In genomic region chr16:36640993-36641392, GRCm38 (mm10) we compare ENCODE assay signal across 23 mouse cellular contexts. TPM values are rescaled to one million over a fixed set of nuclear protein-coding genes. Genes with fewer than 3 reads are reported as not detected.
DNase-seq lines count a peak whose midpoint lies in the region; ATAC-seq lines count a peak whose summit lies in the region.
"Had no signal": no experiment of that assay in that cellular context is flagged by ENCODE, and none has a peak within 500 bp of the region (broad histone marks: within the 10 kb centered on the region; RNA-seq: fewer than 3 reads in every experiment).

No protein-coding gene starts in this region.

- H3K4me2 ChIP-seq in hindbrain, embryonic 11.5 days (replicated peaks; ENCODE audit: low read depth, low read length), result no peak overlapping the region
- H3K4me2 ChIP-seq: embryonic facial prominence, embryonic 13.5 days; forebrain, embryonic 12.5 days; heart, embryonic 11.5 days; hindbrain, embryonic 15.5 days had no signal

- H3K27ac ChIP-seq in hindbrain, embryonic 10.5 days, result 0 out of 2 replicates have a peak overlapping the region, but pooled peaks have one; percentile 8
- H3K27ac ChIP-seq in hindbrain, embryonic 11.5 days (ENCODE audit: low read depth, low read length), result no peak overlapping the region
- H3K27ac ChIP-seq: embryonic facial prominence, embryonic 13.5 days; forebrain, embryonic 12.5 days; hindbrain, embryonic 15.5 days had no signal

- ATAC-seq in hindbrain, embryonic 11.5 days (ENCODE audit: low FRiP score), result no peak
- ATAC-seq in megakaryocyte progenitor cell, adult 5-6 weeks (replicated peaks; ENCODE audit: poor library complexity), result peak; percentile 58; the same call in 1 of the 2 replicates
- ATAC-seq: CD4-positive, CD25-positive, alpha-beta regulatory T cell, adult 4 months; forebrain, embryonic 16.5 days; intestine, embryonic 16.5 days had no signal

- no peaks in the 10 kb centered on the region for H3K4me1 ChIP-seq in hindbrain, embryonic 10.5 days (replicated peaks)
- no peaks in the 10 kb centered on the region for H3K4me1 ChIP-seq in hindbrain, embryonic 11.5 days (replicated peaks; ENCODE audit: control insufficient read depth, insufficient read depth, low read length)
- H3K4me1 ChIP-seq: embryonic facial prominence, embryonic 13.5 days; forebrain, embryonic 12.5 days; hindbrain, embryonic 15.5 days had no signal

- H3K9ac ChIP-seq in hindbrain, embryonic 11.5 days (ENCODE audit: low read depth, low read length), result no peak overlapping the region
- H3K9ac ChIP-seq: embryonic facial prominence, embryonic 13.5 days; forebrain, embryonic 12.5 days; hindbrain, embryonic 15.5 days had no signal

- H3K36me3 ChIP-seq in hindbrain, embryonic 10.5 days, result no peaks in the 10 kb centered on the region
- H3K36me3 ChIP-seq in hindbrain, embryonic 11.5 days (ENCODE audit: control insufficient read depth, insufficient read depth, low read length), result no peaks in the 10 kb centered on the region
- H3K36me3 ChIP-seq: embryonic facial prominence, embryonic 13.5 days; forebrain, embryonic 12.5 days; hindbrain, embryonic 15.5 days had no signal

- no peak overlapping the region for H3K4me3 ChIP-seq in hindbrain, embryonic 10.5 days
- H3K4me3 ChIP-seq in hindbrain, embryonic 11.5 days (ENCODE audit: low read depth, low read length), result no peak overlapping the region
- H3K4me3 ChIP-seq: embryonic facial prominence, embryonic 13.5 days; forebrain, embryonic 12.5 days; hindbrain, embryonic 15.5 days had no signal

- 65% methylated on average over 5 of the region's 5 CpGs for WGBS in hindbrain, embryonic 10.5 days
- 80% methylated on average over 5 of the region's 5 CpGs for WGBS in hindbrain, embryonic 11.5 days

- DNase-seq in heart, adult 11 months, result peak; percentile 93
- DNase-seq in heart, postnatal 10 days, result no peak
- DNase-seq in hindbrain, embryonic 10.5 days (ENCODE audit: low spot score), result no peak
- no peak for DNase-seq in hindbrain, embryonic 11.5 days (ENCODE audit: low spot score)
- peak; percentile 49 for DNase-seq in MEL-GATA-1-ER (ENCODE audit: extremely low read depth, low read depth)
- DNase-seq in cerebellum, adult 8-10 months, result no peak
- no peak for DNase-seq in spleen, postnatal 4 days (ENCODE audit: low spot score in 2 of 2)
- DNase-seq: adrenal gland, adult 8-10 months; adrenal gland, postnatal 36 days; B cell, adult 2 months; cerebellum, adult 11-12 months; cerebellum, adult 9-11 months; cerebellum, postnatal 36 days; gastrocnemius, postnatal 10 days had no signal

- H3K27me3 ChIP-seq in hindbrain, embryonic 10.5 days (ENCODE audit: insufficient read depth, poor library complexity, severe bottlenecking), result no peaks in the 10 kb centered on the region
- H3K27me3 ChIP-seq in hindbrain, embryonic 11.5 days (ENCODE audit: control insufficient read depth, insufficient read depth, low read length), result no peaks in the 10 kb centered on the region
- H3K27me3 ChIP-seq: embryonic facial prominence, embryonic 13.5 days; forebrain, embryonic 12.5 days; hindbrain, embryonic 15.5 days had no signal

- H3K9me3 ChIP-seq in hindbrain, embryonic 10.5 days, result no peaks in the 10 kb centered on the region
- H3K9me3 ChIP-seq in hindbrain, embryonic 11.5 days (ENCODE audit: control insufficient read depth, low read length), result no peaks in the 10 kb centered on the region
- H3K9me3 ChIP-seq: embryonic facial prominence, embryonic 13.5 days; forebrain, embryonic 12.5 days; hindbrain, embryonic 15.5 days had no signal

- intact Hi-C loops in heart, postnatal 10 days (cut with DNase I), result no loop called here

RNA-seq across cellular contexts. Expression of gene Cd86, which starts 24.9 kb away (rescaled TPM):
- 1 to 10 TPM in 1 of 2 experiments, under 1 TPM in 1; 0.77 to 1.9 TPM for total RNA-seq in heart, postnatal 10 days (2021)
- polyA plus RNA-seq in hindbrain, embryonic 10.5 days (2016; fragmentation: Nextera tagmentation; extraction: Ambion mirVana), result 1.2 TPM in 2 replicates
- polyA plus RNA-seq in hindbrain, embryonic 11.5 days (2014; fragmentation: Nextera tagmentation; extraction: Ambion mirVana), result 1.4 and 1.7 TPM in 2 replicates
- 2.6 and 3.2 TPM in 2 replicates for total RNA-seq in megakaryocyte progenitor cell, adult 5-6 weeks (2015)
- 0.91 and 1.5 TPM in 2 replicates for total RNA-seq in megakaryocyte progenitor cell, adult 5-6 weeks (2017)

RNA-seq across cellular contexts. Expression of gene Ildr1, which starts 52.8 kb away (rescaled TPM):
- total RNA-seq in heart, postnatal 10 days (2021), result not detected
- polyA plus RNA-seq in hindbrain, embryonic 10.5 days (2016; fragmentation: Nextera tagmentation; extraction: Ambion mirVana), result 0.41 and 0.85 TPM in 2 replicates
- 0.26 and 0.57 TPM in 2 replicates for polyA plus RNA-seq in hindbrain, embryonic 11.5 days (2014; fragmentation: Nextera tagmentation; extraction: Ambion mirVana)
- total RNA-seq in megakaryocyte progenitor cell, adult 5-6 weeks (2015), result 0.15 TPM in 1 of 2 replicates, not detected in the other
- 0.10 TPM in 1 of 2 replicates, not detected in the other for total RNA-seq in megakaryocyte progenitor cell, adult 5-6 weeks (2017)
- total RNA-seq: adrenal gland, adult 8-10 months; adrenal gland, postnatal 36 days; gastrocnemius, postnatal 4 days had no signal
- polyA plus RNA-seq: heart, embryonic 11.5 days had no signal

Comparison
In these comparisons a context has a peak if more than half of its experiments do, and no peak if none do; other contexts are left out.
1. DNase-seq: peak in heart, adult 11 months (single experiment) and MEL-GATA-1-ER (single experiment); none in heart, postnatal 10 days (0 of 2), hindbrain, embryonic 10.5 days (single experiment), hindbrain, embryonic 11.5 days (single experiment), cerebellum, adult 8-10 months (single experiment) and spleen, postnatal 4 days (0 of 2).